Mouse (Mus musculus): ENCODE data around the gene Bcar1.

- TF ChIP-seq CTCF (IDR thresholded peaks at IDR 0.05; ENCODE audit: low read depth): no peak
- TF ChIP-seq EP300 (optimal IDR thresholded peaks at IDR 0.05): no peak
Observed at GRCm38 (mm10) chr8:111773476-111773875, 29.9 kb upstream of the Bcar1 start.

Data from stomach, postnatal 0 days (tissue).